Mouse (Mus musculus) kidney, postnatal 0 days (tissue): ENCODE measurements at regions not wholly inside any gene's neighbourhood (a gene's known extent, or its start where the extent isn't known, plus 50 kb on each side); places are given as distances from the start of the nearest gene placed in this dataset.

Experiments
- ATAC-seq: fragments of 200-750 bp; cut with Nextera tagmentation; replicated peaks from 2 replicates; pipeline ENCODE4 v1.8.0; 2017; ENCODE audit warnings: low read depth, moderate number of reproducible peaks, moderate TSS enrichment, moderate library complexity; ENCODE audit not compliant: low FRiP score
- DNase-seq: peaks from one replicate; pipeline ENCODE4 v3.0.0-alpha.2; 2016; ENCODE audit warnings: low spot score
- H3K27ac ChIP-seq: fragments of 300-500 bp; sonication (generic); 2 replicates; pipeline ENCODE4 v1.5.1; 2014; ENCODE audit warnings: mild to moderate bottlenecking
- H3K27me3 ChIP-seq: fragments of 300-500 bp; sonication (generic); 2 replicates; pipeline ENCODE4 v1.6.1; 2014; ENCODE audit warnings: low read length, mixed read lengths; ENCODE audit not compliant: insufficient read depth
- H3K36me3 ChIP-seq: fragments of 300-500 bp; sonication (generic); 2 replicates; pipeline ENCODE4 v1.6.1; 2014; ENCODE audit warnings: low read length, mixed read lengths; ENCODE audit not compliant: insufficient read depth
- H3K4me1 ChIP-seq: fragments of 300-500 bp; sonication (generic); replicated peaks from 2 replicates; pipeline ENCODE4 v1.6.1; 2014; ENCODE audit warnings: antibody characterized with exemption, low read length, mixed read lengths; ENCODE audit not compliant: insufficient read depth
- H3K4me2 ChIP-seq: fragments of 300-500 bp; sonication (generic); 2 replicates; pipeline ENCODE4 v1.6.1; 2014; ENCODE audit warnings: mild to moderate bottlenecking, low read length, moderate library complexity, mixed read lengths
- H3K4me3 ChIP-seq: fragments of 300-500 bp; sonication (generic); replicated peaks from 2 replicates; pipeline ENCODE4 v1.5.1; 2014; ENCODE audit warnings: low read depth, low read length
- H3K9ac ChIP-seq: fragments of 300-500 bp; sonication (generic); 2 replicates; pipeline ENCODE4 v1.6.1; 2014; ENCODE audit warnings: low read depth, low read length
- H3K9me3 ChIP-seq: fragments of 300-500 bp; sonication (generic); replicated peaks from 2 replicates; pipeline ENCODE4 v1.6.1; 2016; ENCODE audit warnings: low read length, inconsistent platforms, mixed read lengths
- CTCF ChIP-seq: IDR thresholded peaks from 2 replicates; pipeline ENCODE4 v1.5.1; 2016; ENCODE audit warnings: antibody characterized with exemption, low read depth, mild to moderate bottlenecking, moderate library complexity
- WGBS: fragments of 180-500 bp; shearing (Covaris S2); extraction: QIAGEN DNeasy Blood & Tissue Kit; methylation state at CpG from one replicate; pipeline ENCODE4 v1.1.7; 2014; 5-methylcytosine and 5-hydroxymethylcytosine counted together

DNA sequence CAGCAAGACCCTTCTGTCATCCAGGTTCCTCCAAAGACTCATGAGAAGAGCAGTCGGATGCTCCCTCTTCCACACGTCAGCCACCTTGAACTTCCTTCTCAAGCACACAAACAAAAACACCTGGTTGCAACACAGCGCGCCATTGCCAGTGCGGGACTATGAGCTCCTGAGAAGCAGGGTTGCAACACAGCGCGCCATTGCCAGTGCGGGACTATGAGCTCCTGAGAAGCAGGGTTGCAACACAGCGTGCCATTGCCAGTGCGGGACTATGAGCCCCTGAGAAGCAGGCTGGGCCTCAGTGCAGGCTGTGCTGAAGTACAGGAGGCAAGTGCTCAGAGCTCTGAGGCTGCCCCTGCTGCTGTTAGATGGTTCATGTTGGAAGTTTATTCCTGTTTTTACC lies 140.0 kb downstream of the Gm12728 start:
- Histone ChIP-seq H3K4me2 (no peak overlapping the region), H3K36me3 (no peaks in the 10 kb centered on the region), H3K9ac (no peak overlapping the region), H3K27me3 (no peaks in the 10 kb centered on the region), H3K4me3 (no peak overlapping the region), H3K27ac (no peak overlapping the region), H3K4me1 (no peaks in the 10 kb centered on the region), H3K9me3 (no peaks in the 10 kb centered on the region)
- ATAC-seq (no peak), DNase-seq (no peak)
- 93% methylated on average over 10 of the region's 10 CpGs for WGBS
- TF ChIP-seq CTCF, result no peak

DNA sequence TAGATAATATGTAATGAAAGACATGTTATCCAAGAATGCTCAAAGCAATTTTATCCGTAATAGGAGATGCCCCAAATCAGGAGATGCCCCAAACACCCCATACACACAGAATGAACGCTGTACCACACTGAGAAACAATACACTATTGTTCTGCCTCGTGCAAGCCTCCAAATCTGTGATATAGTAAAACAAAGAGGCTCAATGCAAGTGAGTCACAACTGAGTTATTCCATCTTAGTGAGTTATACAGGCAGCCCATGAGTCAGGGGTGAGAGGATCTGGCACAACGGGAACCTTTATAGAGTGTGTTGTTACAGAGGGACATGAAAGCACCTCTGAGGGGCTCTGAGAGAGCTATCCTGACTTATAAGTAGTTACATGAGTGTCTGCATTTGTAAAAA lies 145.3 kb downstream of the Gm12728 start:
- no peak overlapping the region for H3K4me2 ChIP-seq
- H3K27ac ChIP-seq, result no peak overlapping the region
- H3K27me3 ChIP-seq, result no peaks in the 10 kb centered on the region
- no peaks in the 10 kb centered on the region for H3K4me1 ChIP-seq
- no peak overlapping the region for H3K9ac ChIP-seq
- 67% methylated on average over 4 of the region's 4 CpGs for WGBS
- no peaks in the 10 kb centered on the region for H3K9me3 ChIP-seq
- no peak overlapping the region for H3K4me3 ChIP-seq
- ATAC-seq (no peak), DNase-seq (no peak)
- TF ChIP-seq CTCF, result no peak
- H3K36me3 ChIP-seq, result no peaks in the 10 kb centered on the region

DNA sequence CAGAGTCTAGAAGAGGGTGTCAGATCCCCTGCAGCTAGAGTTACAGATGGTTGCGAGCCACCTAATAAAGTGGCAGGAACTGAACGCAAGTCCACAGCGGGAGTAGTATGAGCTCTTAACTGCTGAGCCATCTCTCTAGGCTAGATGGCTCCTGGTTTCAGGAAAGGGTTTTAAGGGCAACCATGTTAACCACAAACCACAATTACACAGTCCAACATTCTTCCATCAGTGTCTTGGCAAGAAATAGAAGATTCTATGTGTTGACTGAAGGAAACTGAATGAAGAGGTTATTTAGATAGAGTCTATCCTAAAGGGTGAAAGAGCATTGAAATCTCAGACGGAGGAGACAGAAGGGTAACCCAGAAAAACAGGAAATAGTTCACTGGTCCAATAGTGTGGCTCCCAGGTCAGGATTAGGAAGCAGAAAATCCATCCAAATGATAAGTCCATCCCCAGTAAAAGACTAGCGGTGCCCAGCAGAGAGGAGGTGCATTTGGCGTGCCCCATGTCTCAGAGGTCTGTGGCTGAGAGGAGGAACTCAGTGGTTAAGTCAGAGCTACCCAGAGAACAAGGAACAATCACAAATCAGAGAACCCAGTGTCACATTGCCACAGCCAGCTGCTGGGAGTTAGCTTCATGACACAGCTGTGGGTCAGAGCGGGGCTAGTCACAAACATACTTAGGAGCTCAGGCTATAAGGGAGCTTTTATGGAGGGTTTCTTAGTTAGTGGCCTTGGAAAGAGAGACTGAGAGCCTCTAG lies 147.3 kb downstream of the Gm12728 start:
- Histone ChIP-seq H3K36me3 (no peaks in the 10 kb centered on the region), H3K4me3 (no peak overlapping the region), H3K27ac (no peak overlapping the region), H3K4me1 (no peaks in the 10 kb centered on the region), H3K9ac (no peak overlapping the region), H3K4me2 (no peak overlapping the region), H3K27me3 (no peaks in the 10 kb centered on the region), H3K9me3 (no peaks in the 10 kb centered on the region)
- DNase-seq (no peak), ATAC-seq (no peak)
- WGBS, result 88% methylated on average over 7 of the region's 7 CpGs
- TF ChIP-seq CTCF, result no peak

- no peak for TF ChIP-seq CTCF
- Histone ChIP-seq H3K4me1 (no peaks in the 10 kb centered on the region), H3K27me3 (no peaks in the 10 kb centered on the region), H3K36me3 (no peaks in the 10 kb centered on the region), H3K27ac (no peak overlapping the region), H3K4me3 (no peak overlapping the region), H3K9me3 (no peaks in the 10 kb centered on the region), H3K4me2 (no peak overlapping the region), H3K9ac (no peak overlapping the region)
- ATAC-seq, result no peak
- 79% methylated on average over 6 of the region's 6 CpGs for WGBS
- DNase-seq, result no peak
Observed at GRCm38 (mm10) chr4:105937587-105937986, 147.9 kb downstream of the Gm12728 start.

GRCm38 (mm10) chr4:105938886-105939285 lies 149.2 kb downstream of the Gm12728 start:
- Histone ChIP-seq H3K4me1 (no peaks in the 10 kb centered on the region), H3K36me3 (no peaks in the 10 kb centered on the region), H3K9ac (no peak overlapping the region), H3K9me3 (no peaks in the 10 kb centered on the region), H3K27ac (no peak overlapping the region), H3K4me2 (no peak overlapping the region), H3K27me3 (no peaks in the 10 kb centered on the region), H3K4me3 (no peak overlapping the region)
- TF ChIP-seq CTCF, result no peak
- DNase-seq (no peak), ATAC-seq (no peak)
- WGBS, result 80% methylated on average over 11 of the region's 11 CpGs

DNA sequence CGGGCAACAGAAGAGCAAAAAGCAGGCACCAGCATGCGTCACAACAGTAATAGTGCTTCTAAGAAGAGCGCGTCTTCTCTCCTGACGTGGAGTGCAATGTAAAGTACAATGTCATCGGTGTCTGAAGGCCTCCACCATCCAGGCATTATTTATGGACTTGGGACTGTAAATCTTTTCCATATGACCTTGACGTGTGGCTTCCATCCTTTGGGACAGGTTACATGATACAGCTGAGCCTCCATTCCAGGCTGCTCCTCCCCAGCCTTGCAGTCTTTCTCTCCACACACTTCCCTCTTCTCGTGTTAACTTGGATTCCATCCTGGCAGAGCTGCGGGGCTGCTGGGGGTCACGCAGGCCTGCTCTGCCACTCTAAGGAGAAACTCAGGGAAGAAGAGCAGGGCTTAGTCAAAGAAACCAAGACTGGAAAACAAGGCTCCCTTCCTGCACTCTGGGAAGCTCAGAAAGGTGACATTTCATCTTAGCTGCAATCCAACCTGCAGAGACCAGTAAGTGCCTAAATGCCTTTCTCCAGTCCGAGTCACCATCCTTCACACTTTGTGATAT lies 150.0 kb downstream of the Gm12728 start:
- H3K4me1 ChIP-seq, result no peaks in the 10 kb centered on the region
- no peaks in the 10 kb centered on the region for H3K9me3 ChIP-seq
- TF ChIP-seq CTCF, result no peak
- H3K4me2 ChIP-seq, result no peak overlapping the region
- no peak overlapping the region for H3K4me3 ChIP-seq
- H3K36me3 ChIP-seq, result no peaks in the 10 kb centered on the region
- 44% methylated on average over 11 of the region's 11 CpGs for WGBS
- no peak overlapping the region for H3K27ac ChIP-seq
- H3K9ac ChIP-seq, result no peak overlapping the region
- ATAC-seq (no peak), DNase-seq (peak; percentile 28)
- H3K27me3 ChIP-seq, result no peaks in the 10 kb centered on the region
